Comparison of ENCODE assay signal across 15 mouse cellular contexts in the genomic region with DNA sequence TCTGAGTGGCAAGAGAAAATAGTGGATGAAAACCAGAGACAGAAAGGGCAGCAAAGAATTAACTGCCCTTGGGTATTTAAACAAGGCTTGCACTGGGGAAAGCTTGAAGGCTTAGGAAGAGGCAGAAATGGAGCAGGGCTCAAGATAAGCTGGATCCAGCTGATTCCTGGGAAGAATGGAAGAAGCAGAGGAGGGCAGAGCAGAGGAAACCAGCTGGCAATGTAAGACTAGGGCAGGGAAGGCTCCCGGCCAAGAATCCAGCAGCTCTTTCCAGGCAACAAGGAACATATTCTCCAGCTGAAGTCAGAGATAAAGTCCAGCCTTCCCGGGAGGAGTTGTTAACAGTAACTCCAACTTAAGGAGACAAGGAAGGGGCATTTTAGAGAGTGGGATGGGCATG.
A peak's percentile ranks its signal among the peaks of the same experiment; 100 is the strongest.
DNase-seq lines count a peak whose midpoint lies in the region; ATAC-seq and TF ChIP-seq lines count a peak whose summit lies in the region.
"Had no signal": no experiment of that assay in that cellular context is flagged by ENCODE, and none has a peak within 500 bp of the region (broad histone marks: within the 10 kb centered on the region; RNA-seq: fewer than 3 reads in every experiment).

No protein-coding gene starts in this region.

- TF ChIP-seq POLR2A in lung, adult 2 months (IDR thresholded peaks at IDR 0.05; ENCODE audit: borderline replicate concordance, extremely low read depth, low read depth, low read length) = no peak

- H3K9me3 ChIP-seq in heart, embryonic 13.5 days = no peaks in the 10 kb centered on the region
- no peaks in the 10 kb centered on the region for H3K9me3 ChIP-seq in hindbrain, embryonic 10.5 days
- H3K9me3 ChIP-seq: embryonic facial prominence, embryonic 12.5 days; limb, embryonic 15.5 days; midbrain, embryonic 13.5 days; neural tube, embryonic 15.5 days had no signal

- DNase-seq in adrenal gland, postnatal 14 days = peak; percentile 8
- no peak for DNase-seq in adrenal gland, adult 2 months
- DNase-seq in 3T3-L1 (ENCODE audit: low read depth, low spot score) = peak; percentile 21
- DNase-seq in lung, adult 2 months = peak; percentile 21
- no peak for DNase-seq in hindbrain, embryonic 10.5 days (ENCODE audit: low spot score)
- DNase-seq in thymus, postnatal 25 days = no peak
- DNase-seq: cerebellum, adult 8-10 months; thymus, postnatal 14 days had no signal

- H3K4me1 ChIP-seq in heart, embryonic 13.5 days = peaks cover 25% of the 10 kb centered on the region
- peaks cover 18% of the 10 kb centered on the region for H3K4me1 ChIP-seq in lung, adult 2 months (ENCODE audit: control insufficient read depth, insufficient read depth, low read length)
- H3K4me1 ChIP-seq in hindbrain, embryonic 10.5 days (replicated peaks) = peaks cover 13% of the 10 kb centered on the region; the same call in 1 of the 2 replicates
- H3K4me1 ChIP-seq: embryonic facial prominence, embryonic 12.5 days; limb, embryonic 15.5 days; midbrain, embryonic 13.5 days; neural tube, embryonic 15.5 days had no signal

- ATAC-seq in heart, embryonic 13.5 days (ENCODE audit: extremely low read depth, insufficient number of reproducible peaks, low FRiP score, low TSS enrichment) = peak; percentile 71; the same call in 1 of the 2 replicates
- no peak for ATAC-seq in erythroid progenitor cell, adult 5-6 weeks (replicated peaks; ENCODE audit: low FRiP score, poor library complexity, severe bottlenecking)
- ATAC-seq: midbrain, embryonic 13.5 days had no signal

- H3K9ac ChIP-seq in heart, embryonic 13.5 days = no peak overlapping the region
- H3K9ac ChIP-seq: embryonic facial prominence, embryonic 12.5 days; limb, embryonic 15.5 days; midbrain, embryonic 13.5 days; neural tube, embryonic 15.5 days had no signal

- H3K4me3 ChIP-seq in heart, embryonic 13.5 days = no peak overlapping the region
- H3K4me3 ChIP-seq in lung, adult 2 months (replicated peaks; ENCODE audit: extremely low read depth, low read depth, low read length) = no peak overlapping the region
- no peak overlapping the region for H3K4me3 ChIP-seq in hindbrain, embryonic 10.5 days
- H3K4me3 ChIP-seq: embryonic facial prominence, embryonic 12.5 days; limb, embryonic 15.5 days; midbrain, embryonic 13.5 days; neural tube, embryonic 15.5 days had no signal

- H3K36me3 ChIP-seq in heart, embryonic 13.5 days = no peaks in the 10 kb centered on the region
- no peaks in the 10 kb centered on the region for H3K36me3 ChIP-seq in hindbrain, embryonic 10.5 days
- H3K36me3 ChIP-seq: embryonic facial prominence, embryonic 12.5 days; G1E; limb, embryonic 15.5 days; midbrain, embryonic 13.5 days; neural tube, embryonic 15.5 days had no signal

- H3K4me2 ChIP-seq in heart, embryonic 13.5 days = no peak overlapping the region
- H3K4me2 ChIP-seq: embryonic facial prominence, embryonic 12.5 days; limb, embryonic 15.5 days; midbrain, embryonic 13.5 days; neural tube, embryonic 15.5 days had no signal

- TF ChIP-seq CTCF in lung, adult 2 months (IDR thresholded peaks at IDR 0.05; ENCODE audit: insufficient read depth, low read length) = no peak

- H3K27ac ChIP-seq in heart, embryonic 13.5 days (replicated peaks) = peak overlapping the region; percentile 73
- H3K27ac ChIP-seq in hindbrain, embryonic 10.5 days = no peak overlapping the region
- H3K27ac ChIP-seq: embryonic facial prominence, embryonic 12.5 days; limb, embryonic 15.5 days; midbrain, embryonic 13.5 days; neural tube, embryonic 15.5 days had no signal

- no peaks in the 10 kb centered on the region for H3K27me3 ChIP-seq in heart, embryonic 13.5 days (replicated peaks)
- no peaks in the 10 kb centered on the region for H3K27me3 ChIP-seq in hindbrain, embryonic 10.5 days (ENCODE audit: insufficient read depth, poor library complexity, severe bottlenecking)
- H3K27me3 ChIP-seq: embryonic facial prominence, embryonic 12.5 days; limb, embryonic 15.5 days; midbrain, embryonic 13.5 days; neural tube, embryonic 15.5 days had no signal

- 9% methylated on average over 2 of the region's 2 CpGs for whole genome bisulfite sequencing in heart, embryonic 13.5 days
- 24% methylated on average over 2 of the region's 2 CpGs for WGBS in lung, adult 2 months
- WGBS in hindbrain, embryonic 10.5 days = 81% methylated on average over 2 of the region's 2 CpGs

Comparison
In these comparisons a context has a peak if more than half of its experiments do, and no peak if none do; other contexts are left out.
1. DNase-seq: peak in adrenal gland, postnatal 14 days (single experiment), 3T3-L1 (single experiment) and lung, adult 2 months (single experiment); none in adrenal gland, adult 2 months (single experiment), hindbrain, embryonic 10.5 days (single experiment) and thymus, postnatal 25 days (single experiment).